Mouse (Mus musculus) midbrain, postnatal 0 days (tissue): ENCODE results near the gene Tns1. TPM values are rescaled to one million over a fixed set of nuclear protein-coding genes. Genes with fewer than 3 reads are reported as not detected.
A peak's percentile ranks its signal among the peaks of the same experiment; 100 is the strongest.

Experiments used
- ATAC-seq: fragments of 200-750 bp; cut with Nextera tagmentation; 2 replicates; pipeline ENCODE4 v1.8.0; 2017; ENCODE audit warnings: moderate number of reproducible peaks, mild to moderate bottlenecking, moderate TSS enrichment, moderate library complexity; ENCODE audit not compliant: low FRiP score
- DNase-seq: peaks from one replicate; pipeline ENCODE4 v3.0.0-alpha.2; 2015; ENCODE audit warnings: low spot score
- H3K27ac ChIP-seq: fragments of 300-500 bp; sonication (generic); 2 replicates; pipeline ENCODE4 v1.5.1; 2014; ENCODE audit warnings: low read depth, mild to moderate bottlenecking, low read length, mixed read lengths
- H3K27me3 ChIP-seq: fragments of 300-500 bp; sonication (generic); 2 replicates; pipeline ENCODE4 v1.6.1; 2014; ENCODE audit warnings: low read length, control low read depth, mixed read lengths; ENCODE audit not compliant: insufficient read depth
- H3K36me3 ChIP-seq: fragments of 300-500 bp; sonication (generic); 2 replicates; pipeline ENCODE4 v1.6.1; 2014; ENCODE audit warnings: low read length, control low read depth, mixed read lengths; ENCODE audit not compliant: insufficient read depth
- H3K4me1 ChIP-seq: fragments of 300-500 bp; sonication (generic); 2 replicates; pipeline ENCODE4 v1.6.1; 2014; ENCODE audit warnings: mild to moderate bottlenecking, control low read depth, antibody characterized with exemption, low read length, mixed read lengths; ENCODE audit not compliant: insufficient read depth
- H3K4me2 ChIP-seq: fragments of 300-500 bp; sonication (generic); 2 replicates; pipeline ENCODE4 v1.6.1; 2014; ENCODE audit warnings: low read depth, mild to moderate bottlenecking, low read length, mixed read lengths; ENCODE audit not compliant: poor library complexity, severe bottlenecking
- H3K4me3 ChIP-seq: fragments of 300-500 bp; sonication (generic); 2 replicates; pipeline ENCODE4 v1.5.1; 2014; ENCODE audit warnings: low read depth, mild to moderate bottlenecking, low read length, moderate library complexity
- H3K9ac ChIP-seq: fragments of 300-500 bp; sonication (generic); replicated peaks from 2 replicates; pipeline ENCODE4 v1.6.1; 2014; ENCODE audit warnings: mild to moderate bottlenecking, low read length, moderate library complexity, mixed read lengths; ENCODE audit not compliant: poor library complexity, severe bottlenecking
- H3K9me3 ChIP-seq: fragments of 300-500 bp; sonication (generic); 2 replicates; pipeline ENCODE4 v1.6.1; 2016; ENCODE audit warnings: low read length, control low read depth
- CTCF ChIP-seq: IDR thresholded peaks from 2 replicates; pipeline ENCODE4 v1.5.1; 2016; ENCODE audit warnings: antibody characterized with exemption, mild to moderate bottlenecking
- WGBS: fragments of 180-500 bp; shearing (Covaris S2); extraction: QIAGEN DNeasy Blood & Tissue Kit; methylation state at CpG from one replicate; pipeline ENCODE4 v1.1.7; 2014; 5-methylcytosine and 5-hydroxymethylcytosine counted together
- polyA plus RNA-seq: library from polyadenylated mRNA; unstranded; fragments of >200 nt; fragmentation: Nextera tagmentation; extraction: Ambion mirVana; gene quantifications from 2 replicates; pipeline ENCODE4 v1.2.1, GENCODE M21; 2015
- total RNA-seq: library from RNA; depleted of rRNA; stranded (reverse); fragments of >200 nt; gene quantifications from 2 replicates; pipeline ENCODE4 v1.2.3, GENCODE M21; 2014

Gene Tns1
- total and polyA plus RNA-seq, 2 experiments from 2014 or later: 9.8 to 31.5 TPM

DNA sequence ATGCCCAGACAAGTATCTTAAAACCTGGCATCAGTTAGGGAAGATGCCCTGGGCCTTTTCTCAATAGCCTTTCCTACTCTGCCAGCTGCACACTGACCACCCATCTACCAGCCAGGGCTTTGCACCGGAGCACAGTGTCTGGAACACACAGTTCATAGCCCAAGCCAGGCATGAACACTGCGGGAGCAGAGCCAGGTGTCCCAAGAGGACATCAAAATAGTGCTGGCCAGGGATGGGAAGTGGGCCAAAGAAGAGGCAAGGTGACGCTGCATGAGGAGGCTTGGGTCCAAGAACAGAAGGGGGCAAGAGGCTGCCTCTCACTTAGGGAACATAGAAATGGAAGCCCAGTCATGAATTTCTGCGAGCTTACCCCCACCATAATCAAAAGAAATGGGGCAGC is 18.6 kb downstream of the Tns1 start:
- Histone ChIP-seq H3K4me1 (no peaks in the 10 kb centered on the region; the same call in 1 of the 2 replicates), H3K4me3 (no peak overlapping the region), H3K27ac (no peak overlapping the region), H3K27me3 (no peaks in the 10 kb centered on the region), H3K9ac (no peak overlapping the region), H3K4me2 (no peak overlapping the region), H3K36me3 (no peaks in the 10 kb centered on the region), H3K9me3 (no peaks in the 10 kb centered on the region)
- ATAC-seq (no peak), DNase-seq (no peak)
- TF ChIP-seq CTCF: no peak
- WGBS: 79% methylated on average over 4 of the region's 4 CpGs

DNA sequence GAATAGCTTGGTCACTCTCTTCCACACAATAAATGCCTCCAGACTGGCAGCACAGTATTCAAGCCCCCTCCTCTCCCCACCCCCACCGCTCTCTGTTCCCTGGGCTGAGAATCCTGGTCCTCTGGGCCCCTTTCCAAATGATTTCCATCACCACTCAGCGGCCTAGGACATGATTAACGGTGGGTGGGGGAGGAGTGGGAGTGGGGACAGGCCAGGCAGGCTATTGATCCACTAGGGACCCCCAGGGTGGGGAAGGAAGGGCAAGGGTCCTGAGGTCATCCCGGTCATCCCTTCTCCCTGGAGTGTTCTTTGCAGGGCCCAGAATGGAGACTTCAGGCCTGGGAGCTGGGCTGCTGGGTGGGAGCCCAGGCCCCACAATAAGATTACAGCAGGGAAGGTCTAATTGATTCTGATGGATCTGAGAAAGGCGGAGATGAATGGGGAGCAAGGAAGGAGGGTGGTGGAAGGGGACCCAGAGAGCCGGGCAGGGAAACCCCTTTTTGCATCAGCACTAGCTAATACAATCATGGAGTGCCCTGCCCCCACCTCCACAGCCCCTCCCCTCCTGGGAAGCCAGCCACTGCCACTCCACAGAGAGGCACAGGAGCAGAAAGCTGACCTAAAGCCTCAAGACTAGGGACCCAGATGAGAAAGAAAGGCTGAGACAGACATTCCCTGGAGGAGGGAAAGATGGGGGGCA is 20.4 kb downstream of the Tns1 start:
- peak; percentile 70 for DNase-seq
- Histone ChIP-seq H3K4me3 (no peak overlapping the region), H3K4me2 (no peak overlapping the region), H3K27me3 (no peaks in the 10 kb centered on the region), H3K4me1 (no peaks in the 10 kb centered on the region), H3K9ac (no peak overlapping the region), H3K27ac (no peak overlapping the region), H3K9me3 (no peaks in the 10 kb centered on the region), H3K36me3 (no peaks in the 10 kb centered on the region)
- WGBS: 7% methylated on average over 6 of the region's 6 CpGs
- peak; percentile 76 for ATAC-seq
- no peak for TF ChIP-seq CTCF

- no peak for ATAC-seq
- Histone ChIP-seq H3K9me3 (no peaks in the 10 kb centered on the region), H3K27me3 (no peaks in the 10 kb centered on the region), H3K4me2 (peak overlapping the region; percentile 95), H3K4me1 (peaks cover 3% of the 10 kb centered on the region; the same call in 1 of the 2 replicates), H3K36me3 (no peaks in the 10 kb centered on the region), H3K27ac (no peak overlapping the region), H3K9ac (peak overlapping the region; percentile 62; the same call in 1 of the 2 replicates), H3K4me3 (peak overlapping the region; percentile 54)
- DNase-seq: peak; percentile 79
- WGBS: 0% methylated on average over 14 of the region's 14 CpGs
- TF ChIP-seq CTCF: no peak
Observed at GRCm38 (mm10) chr1:74099001-74099435, 25.2 kb downstream of the Tns1 start.

GRCm38 (mm10) chr1:74098004-74099000 is 25.9 kb downstream of the Tns1 start:
- DNase-seq (peak; percentile 67), ATAC-seq (peak; percentile 70)
- Histone ChIP-seq H3K27me3 (no peaks in the 10 kb centered on the region), H3K36me3 (no peaks in the 10 kb centered on the region), H3K27ac (0 out of 2 replicates have a peak overlapping the region, but pooled peaks have one; percentile 27), H3K4me1 (peaks cover 3% of the 10 kb centered on the region; the same call in 1 of the 2 replicates), H3K9ac (peak overlapping the region; percentile 62), H3K4me3 (peak overlapping the region; percentile 54), H3K9me3 (no peaks in the 10 kb centered on the region), H3K4me2 (peak overlapping the region; percentile 95)
- WGBS: under 1% methylated on average over 52 of the region's 58 CpGs
- TF ChIP-seq CTCF: peak; percentile 54

DNA sequence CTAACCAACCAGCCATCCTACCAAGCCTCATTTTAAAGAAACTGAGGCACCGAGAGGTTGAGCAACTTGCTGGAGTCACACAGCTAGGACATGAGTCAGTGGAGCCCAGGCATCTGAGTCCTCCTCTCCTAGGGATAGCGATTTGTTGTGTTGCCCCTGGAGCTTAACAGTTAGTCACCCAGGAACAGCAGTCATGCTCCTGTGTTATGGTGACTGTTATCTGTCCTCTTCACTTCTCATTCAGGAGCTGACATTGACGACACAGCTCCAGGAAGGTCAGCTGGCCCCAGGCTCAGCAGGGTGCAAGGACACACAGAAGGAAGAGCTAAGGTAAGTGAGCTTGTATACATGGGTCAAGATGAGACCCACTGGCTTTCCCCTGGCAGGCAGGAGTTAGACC is 28.5 kb downstream of the Tns1 start:
- TF ChIP-seq CTCF: no peak
- H3K4me2 ChIP-seq: no peak overlapping the region
- peaks cover 3% of the 10 kb centered on the region for H3K4me1 ChIP-seq
- ATAC-seq (no peak), DNase-seq (no peak)
- no peak overlapping the region for H3K27ac ChIP-seq
- H3K27me3 ChIP-seq: no peaks in the 10 kb centered on the region
- no peaks in the 10 kb centered on the region for H3K36me3 ChIP-seq
- no peak overlapping the region for H3K9ac ChIP-seq
- 58% methylated on average over 3 of the region's 3 CpGs for WGBS
- no peaks in the 10 kb centered on the region for H3K9me3 ChIP-seq
- no peak overlapping the region for H3K4me3 ChIP-seq
